Mouse (Mus musculus) skeletal muscle tissue, postnatal 0 days (tissue): ENCODE results near the gene Cd81. TPM values are rescaled to one million over a fixed set of nuclear protein-coding genes. Genes with fewer than 3 reads are reported as not detected.

ENCODE experiments used
- polyA plus RNA-seq: library from polyadenylated mRNA; unstranded; fragments of >200 nt; fragmentation: Nextera tagmentation; extraction: Ambion mirVana; gene quantifications from 2 replicates; pipeline ENCODE4 v1.2.1, GENCODE M21; 2015

The Cd81 gene
- 489 and 494 TPM in 2 replicates for polyA plus RNA-seq

GRCm38 (mm10) chr7:143052626-143053007 lies at the start of gene Cd81:
Gene Cd81, plus strand, starts transcription at chr7:143052739.

GRCm38 (mm10) chr7:143004727-143005343 lies 47.7 kb upstream of the Cd81 start, which contains the start of gene Tspan32:
Gene Tspan32, plus strand, starts transcription at chr7:143005046.

GRCm38 (mm10) chr7:143068882-143069591 lies 16.5 kb downstream of the Cd81 start, which contains the start of gene Tssc4:
Gene Tssc4, plus strand, starts transcription at chr7:143069249.

GRCm38 (mm10) chr7:143094592-143095553 lies 42.3 kb downstream of the Cd81 start, which contains the start of gene Trpm5:
Gene Trpm5, minus strand, starts transcription at chr7:143094642.

GRCm38 (mm10) chr7:143106062-143106461 lies 53.5 kb downstream of the Cd81 start, which contains the start of gene Kcnq1:
Gene Kcnq1, plus strand, starts transcription at chr7:143106362.

Other genes with a start within 250 kb of the Cd81 start
- gene Th, start 121.6 kb upstream of the Cd81 start, polyA plus RNA-seq, result 1.3 and 1.4 TPM in 2 replicates
- 0.23 and 0.37 TPM in 2 replicates for gene Ascl2, start 83.5 kb upstream of the Cd81 start, polyA plus RNA-seq
- gene Tspan32, start 47.7 kb upstream of the Cd81 start, polyA plus RNA-seq, result 1.5 and 2.0 TPM in 2 replicates
- gene Tssc4, start 16.5 kb downstream of the Cd81 start, polyA plus RNA-seq, result 31.6 and 34.4 TPM in 2 replicates
- gene Trpm5, start 41.9 kb downstream of the Cd81 start, polyA plus RNA-seq, result 5.1 and 6.3 TPM in 2 replicates
- 4.8 and 5.0 TPM in 2 replicates for gene Kcnq1, start 53.6 kb downstream of the Cd81 start, polyA plus RNA-seq